Mouse (Mus musculus) embryonic facial prominence, embryonic 11.5 days (tissue): ENCODE data around the gene Eif4enif1. TPM values are rescaled to one million over a fixed set of nuclear protein-coding genes. Genes with fewer than 3 reads are reported as not detected.
"Not testable (repeated sequence)": the region's sequence is repeated elsewhere in the genome, so short reads cannot be mapped to it uniquely, and the experiment has no call there.

Experiments used
- ATAC-seq: fragments of 200-750 bp; cut with Nextera tagmentation; replicated peaks from 2 replicates; pipeline ENCODE4 v1.8.0; 2017; ENCODE audit warnings: low read depth; ENCODE audit not compliant: insufficient number of reproducible peaks, low FRiP score, low TSS enrichment
- DNase-seq: peaks from one replicate; pipeline ENCODE4 v3.0.0-alpha.2; 2015; ENCODE audit warnings: low spot score
- H3K27ac ChIP-seq: fragments of 300-500 bp; sonication (generic); replicated peaks from 2 replicates; pipeline ENCODE4 v1.5.1; 2014; ENCODE audit warnings: mild to moderate bottlenecking, low read depth, low read length, control low read depth
- H3K27me3 ChIP-seq: fragments of 300-500 bp; sonication (generic); 2 replicates; pipeline ENCODE4 v1.6.1; 2014; ENCODE audit warnings: mild to moderate bottlenecking, low read length, moderate library complexity, mixed read lengths; ENCODE audit not compliant: control insufficient read depth, insufficient read depth
- H3K36me3 ChIP-seq: fragments of 300-500 bp; sonication (generic); replicated peaks from 2 replicates; pipeline ENCODE4 v1.6.1; 2014; ENCODE audit warnings: low read depth, mild to moderate bottlenecking, low read length, moderate library complexity, mixed read lengths; ENCODE audit not compliant: control insufficient read depth, insufficient read depth
- H3K4me1 ChIP-seq: fragments of 300-500 bp; sonication (generic); 2 replicates; pipeline ENCODE4 v1.6.1; 2014; ENCODE audit warnings: low read length, mixed read lengths; ENCODE audit not compliant: control insufficient read depth, insufficient read depth
- H3K4me2 ChIP-seq: fragments of 300-500 bp; sonication (generic); 2 replicates; pipeline ENCODE4 v1.6.1; 2014; ENCODE audit warnings: low read depth, mild to moderate bottlenecking, control low read depth, low read length, moderate library complexity
- H3K4me3 ChIP-seq: fragments of 300-500 bp; sonication (generic); 2 replicates; pipeline ENCODE4 v1.5.1; 2014; ENCODE audit warnings: low read depth, low read length, control low read depth
- H3K9ac ChIP-seq: fragments of 300-500 bp; sonication (generic); replicated peaks from 2 replicates; pipeline ENCODE4 v1.6.1; 2014; ENCODE audit warnings: mild to moderate bottlenecking, control low read depth, low read length
- H3K9me3 ChIP-seq: fragments of 300-500 bp; sonication (generic); replicated peaks from 2 replicates; pipeline ENCODE4 v1.6.1; 2016; ENCODE audit warnings: mild to moderate bottlenecking, low read length, inconsistent platforms, mixed read lengths; ENCODE audit not compliant: control insufficient read depth
- WGBS: fragments of 180-500 bp; shearing (Covaris S2); extraction: QIAGEN DNeasy Blood & Tissue Kit; methylation state at CpG from one replicate; pipeline ENCODE4 v1.1.7; 2014; 5-methylcytosine and 5-hydroxymethylcytosine counted together
- polyA plus RNA-seq: library from polyadenylated mRNA; unstranded; fragments of >200 nt; fragmentation: Nextera tagmentation; extraction: Ambion mirVana; gene quantifications from 2 replicates; pipeline ENCODE4 v1.2.1, GENCODE M21; 2014

Eif4enif1 gene
- polyA plus RNA-seq, 1 experiment from 2014 or later: 61.8 TPM

GRCm38 (mm10) chr11:3163661-3164060, 38.5 kb upstream of the Eif4enif1 start:
- H3K4me1 ChIP-seq, DNase-seq, H3K27ac ChIP-seq, H3K4me2 ChIP-seq, H3K4me3 ChIP-seq, H3K9ac ChIP-seq, ATAC-seq, H3K9me3 ChIP-seq, H3K36me3 ChIP-seq, H3K27me3 ChIP-seq: not testable (repeated sequence)
- 68% methylated on average over 3 of the region's 3 CpGs for WGBS

DNA sequence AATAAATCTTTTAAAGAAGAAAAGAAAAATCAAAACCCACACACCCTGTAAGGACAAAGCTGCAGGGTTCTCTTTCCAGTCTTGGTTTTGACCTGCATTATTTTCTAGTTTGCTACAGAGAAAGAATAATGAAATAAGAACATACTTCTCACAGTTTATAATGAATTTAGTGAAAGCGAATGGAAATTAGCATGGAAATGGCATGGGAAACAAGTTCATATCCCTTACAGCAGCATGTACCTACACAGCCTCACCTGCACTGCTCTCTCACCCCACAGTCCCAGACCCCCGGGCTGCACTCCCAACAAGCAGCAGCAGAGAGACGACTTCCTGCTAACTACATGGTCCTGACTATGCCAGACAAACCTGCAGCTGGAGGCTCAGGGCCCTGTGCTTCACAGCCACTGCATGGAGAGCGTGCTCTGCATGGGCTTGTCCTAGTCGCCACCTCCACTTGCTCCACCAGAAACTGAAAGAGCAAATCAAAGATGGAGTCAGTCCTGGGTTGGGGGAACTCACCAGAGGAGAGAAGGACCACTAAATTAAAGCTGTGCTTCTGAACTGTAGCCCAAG, 36.9 kb upstream of the Eif4enif1 start:
- not testable (repeated sequence) for H3K36me3 ChIP-seq, H3K4me1 ChIP-seq, H3K9ac ChIP-seq, H3K4me3 ChIP-seq, H3K4me2 ChIP-seq, H3K9me3 ChIP-seq, H3K27me3 ChIP-seq, DNase-seq, H3K27ac ChIP-seq
- ATAC-seq: peak; percentile 34; the same call in 1 of the 2 replicates
- WGBS: 90% methylated on average over 3 of the region's 5 CpGs

DNA sequence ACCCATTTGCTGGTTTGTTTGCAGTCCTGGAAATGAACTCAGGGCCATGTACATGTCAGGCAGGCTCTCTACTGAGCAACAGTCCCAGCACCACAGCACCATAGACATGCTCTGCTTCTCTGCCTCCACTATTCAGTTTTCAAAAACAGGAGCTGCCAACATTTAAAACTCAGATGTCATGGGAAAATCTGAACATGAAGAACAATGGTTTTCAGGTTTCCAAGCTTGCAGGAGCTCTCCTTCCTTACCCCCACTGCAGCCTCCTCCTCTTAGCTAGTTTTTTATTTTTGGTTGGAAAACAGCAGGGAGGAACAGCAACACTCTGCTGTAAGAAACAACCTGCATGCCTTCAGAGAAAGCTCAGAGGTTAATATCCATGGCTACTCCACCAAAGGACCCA, 35.9 kb upstream of the Eif4enif1 start:
- H3K27ac ChIP-seq, H3K4me1 ChIP-seq, H3K4me2 ChIP-seq, H3K9me3 ChIP-seq, H3K4me3 ChIP-seq, H3K27me3 ChIP-seq, ATAC-seq, H3K9ac ChIP-seq, H3K36me3 ChIP-seq, DNase-seq: not testable (repeated sequence)

DNA sequence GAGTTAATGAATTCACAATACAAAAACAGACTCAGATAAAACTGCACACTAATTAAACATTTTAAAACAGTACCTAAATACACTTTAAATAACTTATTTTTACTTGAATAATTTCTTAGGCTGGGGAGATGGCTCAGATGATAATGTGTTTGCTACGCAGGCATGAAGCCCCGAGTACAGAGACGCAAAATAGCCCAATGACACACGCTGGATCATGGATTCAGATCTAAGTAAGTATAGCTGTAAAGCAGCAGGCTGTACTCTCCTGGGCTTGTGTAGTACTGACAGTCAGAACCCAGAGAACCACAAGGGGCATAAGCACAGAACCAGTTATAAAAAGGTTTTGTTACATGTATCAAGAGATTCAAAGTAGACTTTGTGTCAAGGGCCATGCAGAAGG, 35.1 kb upstream of the Eif4enif1 start:
- not testable (repeated sequence) for H3K36me3 ChIP-seq, H3K9ac ChIP-seq, DNase-seq, H3K27me3 ChIP-seq, H3K4me2 ChIP-seq, ATAC-seq, H3K27ac ChIP-seq, H3K4me1 ChIP-seq, H3K9me3 ChIP-seq, H3K4me3 ChIP-seq
- 93% methylated on average over 4 of the region's 4 CpGs for WGBS

- not testable (repeated sequence) for H3K36me3 ChIP-seq, H3K4me3 ChIP-seq, H3K9ac ChIP-seq, H3K4me1 ChIP-seq, H3K4me2 ChIP-seq, H3K27ac ChIP-seq, H3K9me3 ChIP-seq, DNase-seq, ATAC-seq, H3K27me3 ChIP-seq
- WGBS: 73% methylated on average over 4 of the region's 4 CpGs
Observed at GRCm38 (mm10) chr11:3167571-3168001, 34.6 kb upstream of the Eif4enif1 start.

DNA sequence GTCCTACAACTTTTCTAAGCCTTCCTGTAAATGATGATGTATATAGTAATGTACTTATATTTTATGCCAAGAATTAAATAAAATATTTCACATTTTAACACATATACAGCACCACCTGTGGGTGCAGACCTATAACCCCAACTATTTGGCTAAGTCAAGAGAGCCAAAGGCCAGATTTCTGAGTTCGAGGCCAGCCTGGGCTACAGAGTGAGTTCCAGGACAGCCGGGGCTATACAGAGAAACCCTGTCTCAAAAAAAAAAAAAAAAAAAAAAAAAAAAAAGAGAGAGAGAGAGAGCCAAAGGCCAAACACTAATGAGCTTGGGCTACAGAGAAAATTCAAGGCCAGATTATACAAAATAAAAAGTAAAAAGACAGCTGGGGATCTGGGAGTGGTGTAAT, 33.1 kb upstream of the Eif4enif1 start:
- WGBS: 83% methylated on average over 2 of the region's 2 CpGs
- not testable (repeated sequence) for H3K4me2 ChIP-seq, H3K9ac ChIP-seq, H3K4me1 ChIP-seq, H3K27me3 ChIP-seq, H3K27ac ChIP-seq, H3K4me3 ChIP-seq, H3K9me3 ChIP-seq, DNase-seq, H3K36me3 ChIP-seq
- ATAC-seq: peak; percentile 54; the same call in 1 of the 2 replicates

DNA sequence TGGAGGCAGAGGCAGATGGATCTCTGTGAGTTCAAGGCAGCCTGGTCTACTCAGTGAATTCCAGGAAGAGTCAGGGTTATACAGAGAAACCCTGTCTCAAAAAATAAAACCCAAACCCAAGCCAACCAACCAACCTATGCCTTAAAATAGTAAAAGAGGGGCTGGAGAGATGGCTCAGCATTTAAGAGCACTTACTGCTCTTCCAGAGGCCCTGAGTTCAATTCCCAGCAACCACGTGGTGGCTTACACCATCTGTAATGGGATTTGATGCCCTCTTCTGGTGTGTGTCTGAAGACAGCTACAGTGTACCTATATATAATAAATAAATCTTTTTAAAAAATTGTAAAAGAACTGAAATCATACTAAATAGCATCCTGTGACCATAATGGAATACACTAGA, 30.3 kb upstream of the Eif4enif1 start:
- not testable (repeated sequence) for H3K9me3 ChIP-seq, H3K27ac ChIP-seq, H3K4me2 ChIP-seq, DNase-seq, H3K27me3 ChIP-seq, H3K4me1 ChIP-seq, ATAC-seq, H3K9ac ChIP-seq, H3K36me3 ChIP-seq, H3K4me3 ChIP-seq
- WGBS: 72% methylated on average over 1 of the region's 1 CpGs

- not testable (repeated sequence) for H3K27ac ChIP-seq
Observed at GRCm38 (mm10) chr11:3172526-3172925, 29.7 kb upstream of the Eif4enif1 start.

More at GRCm38 (mm10) chr11:3172526-3172925, 29.7 kb upstream of the Eif4enif1 start:
- not testable (repeated sequence) for DNase-seq, H3K4me3 ChIP-seq, H3K9ac ChIP-seq, H3K9me3 ChIP-seq, H3K27me3 ChIP-seq, H3K4me1 ChIP-seq, ATAC-seq, H3K4me2 ChIP-seq, H3K36me3 ChIP-seq
- WGBS: 65% methylated on average over 5 of the region's 6 CpGs
